Mouse (Mus musculus): Measurements from ENCODE around the gene Kcnk7.

The Kcnk7 gene

GRCm38 (mm10) chr19:5756321-5756985 is 52.3 kb downstream of the Kcnk7 start:
- DNase-seq (ENCODE audit: low spot score) = no peak
